ENCODE assay signal across 8 mouse cellular contexts in the genomic region with DNA sequence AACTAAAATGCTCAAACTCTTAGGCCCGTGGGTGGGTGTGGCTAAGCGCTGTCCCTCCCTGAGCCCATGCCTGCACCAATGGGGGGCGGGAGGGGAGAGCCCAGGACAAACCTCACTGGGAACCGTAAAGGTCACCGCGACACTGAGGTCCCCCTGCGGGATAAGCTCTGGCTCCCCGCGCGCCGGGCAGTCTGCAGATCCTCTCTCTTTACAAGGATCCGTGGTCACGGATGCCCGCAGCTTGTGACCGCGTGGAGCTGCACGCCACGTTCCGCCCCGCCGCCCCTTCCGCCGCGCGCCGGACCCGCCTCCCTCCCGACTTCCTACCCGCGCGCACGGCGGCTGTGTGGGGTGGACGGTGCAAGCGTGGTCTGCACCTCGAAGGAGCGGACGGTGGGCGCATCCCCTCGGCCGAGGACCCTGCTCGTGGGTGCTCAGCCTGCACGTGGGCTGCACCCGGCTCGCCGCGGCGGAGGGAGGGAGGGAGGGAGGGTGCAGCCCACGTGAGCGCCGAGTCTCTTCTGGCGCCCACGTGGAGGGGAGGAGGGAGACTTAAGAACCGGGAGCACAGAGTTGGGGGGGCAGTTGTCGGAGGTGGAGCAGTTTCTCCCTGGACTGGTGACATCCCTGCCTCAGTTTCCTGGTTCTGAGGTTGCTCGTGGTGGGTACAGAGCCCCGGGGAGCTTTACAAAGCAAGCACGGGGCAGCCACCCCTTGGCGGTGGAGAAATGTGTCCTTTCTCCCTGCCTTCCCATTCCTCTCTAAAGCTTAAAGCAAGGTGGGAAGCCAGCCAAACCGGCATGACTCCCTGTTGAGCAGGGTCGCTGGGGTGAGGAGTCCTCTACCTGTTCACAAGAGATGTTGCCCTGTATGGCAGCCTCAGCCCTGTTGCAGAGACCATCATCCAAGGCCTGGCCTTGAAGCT. TPM values are rescaled to one million over a fixed set of nuclear protein-coding genes. Genes with fewer than 3 reads are reported as not detected.
DNase-seq lines count a peak whose midpoint lies in the region; ATAC-seq and TF ChIP-seq lines count a peak whose summit lies in the region.

No protein-coding gene starts in this region.

- no peak overlapping the region for H3K27ac ChIP-seq in ES-Bruce4 (ENCODE audit: insufficient read depth, low read length)
- H3K27ac ChIP-seq in forebrain, embryonic 15.5 days (replicated peaks): no peak overlapping the region
- H3K27ac ChIP-seq in lung, postnatal 0 days (ENCODE audit: low read length): no peak overlapping the region

- TF ChIP-seq POLR2A in ES-Bruce4 (IDR thresholded peaks at IDR 0.05; ENCODE audit: insufficient read depth, low read length): no peak

- H3K4me1 ChIP-seq in ES-Bruce4 (ENCODE audit: control insufficient read depth, insufficient read depth, low read length): no peaks in the 10 kb centered on the region
- H3K4me1 ChIP-seq in forebrain, embryonic 15.5 days: peaks cover 9% of the 10 kb centered on the region
- peaks cover 7% of the 10 kb centered on the region; the same call in 1 of the 2 replicates for H3K4me1 ChIP-seq in lung, postnatal 0 days (ENCODE audit: insufficient read depth, low read depth, low read length)

- H3K27me3 ChIP-seq in ES-Bruce4 (ENCODE audit: control insufficient read depth, insufficient read depth, low read length, poor library complexity, severe bottlenecking): no peaks in the 10 kb centered on the region
- no peaks in the 10 kb centered on the region for H3K27me3 ChIP-seq in forebrain, embryonic 15.5 days
- no peaks in the 10 kb centered on the region for H3K27me3 ChIP-seq in lung, postnatal 0 days (replicated peaks; ENCODE audit: insufficient read depth, low read length)

- WGBS in forebrain, embryonic 15.5 days: 0% methylated on average over 52 of the region's 61 CpGs
- WGBS in lung, postnatal 0 days: under 1% methylated on average over 39 of the region's 61 CpGs

- H3K4me2 ChIP-seq in forebrain, embryonic 15.5 days (replicated peaks): peak overlapping the region; percentile 84
- H3K4me2 ChIP-seq in lung, postnatal 0 days (replicated peaks; ENCODE audit: low read depth, low read length): peak overlapping the region; percentile 92

- ATAC-seq in forebrain, embryonic 15.5 days (replicated peaks): peak; percentile 90
- ATAC-seq in lung, postnatal 0 days: peak; percentile 83

- no peak for TF ChIP-seq EP300 in ES-Bruce4 (IDR thresholded peaks at IDR 0.05; ENCODE audit: insufficient read depth, low read depth, low read length)
- TF ChIP-seq EP300 in lung, postnatal 0 days (IDR thresholded peaks at IDR 0.05): no peak

- H3K4me3 ChIP-seq in ES-Bruce4 (ENCODE audit: low read depth, low read length): peak overlapping the region; percentile 72
- peak overlapping the region; percentile 73 for H3K4me3 ChIP-seq in forebrain, embryonic 15.5 days
- peak overlapping the region; percentile 62 for H3K4me3 ChIP-seq in lung, postnatal 0 days (ENCODE audit: low read depth, low read length)

- DNase-seq in c-Kit-positive CD71-positive TER-119-negative erythroid progenitor cells, embryonic 14.5 days (ENCODE audit: low read depth): peak; percentile 59
- peak; percentile 77 for DNase-seq in heart, postnatal 4 days
- peak; percentile 47 to 58 for DNase-seq in layer of hippocampus, postnatal 10 days (ENCODE audit: low spot score in 2 of 2)
- DNase-seq in lung, postnatal 0 days (ENCODE audit: low spot score): peak; percentile 57
- peak; percentile 46 for DNase-seq in ovary, postnatal 14 days (ENCODE audit: low spot score)
- DNase-seq in thymus, postnatal 10 days (ENCODE audit: low spot score in 2 of 2): peak; percentile 17 to 27

- peaks cover 24% of the 10 kb centered on the region for H3K36me3 ChIP-seq in ES-Bruce4 (ENCODE audit: control insufficient read depth, insufficient read depth, low read length, poor library complexity, severe bottlenecking)
- no peaks in the 10 kb centered on the region for H3K36me3 ChIP-seq in forebrain, embryonic 15.5 days
- H3K36me3 ChIP-seq in lung, postnatal 0 days (ENCODE audit: insufficient read depth, low read length): no peaks in the 10 kb centered on the region

- TF ChIP-seq CTCF in ES-Bruce4 (IDR thresholded peaks at IDR 0.05; ENCODE audit: low read depth, low read length): no peak
- TF ChIP-seq CTCF in lung, postnatal 0 days (IDR thresholded peaks at IDR 0.05): no peak

- peaks cover 6% of the 10 kb centered on the region; the same call in 1 of the 2 replicates for H3K9me3 ChIP-seq in ES-Bruce4 (replicated peaks; ENCODE audit: control insufficient read depth, insufficient read depth, low read length, poor library complexity, severe bottlenecking)
- no peaks in the 10 kb centered on the region; the same call in 1 of the 2 replicates for H3K9me3 ChIP-seq in forebrain, embryonic 15.5 days
- no peaks in the 10 kb centered on the region for H3K9me3 ChIP-seq in lung, postnatal 0 days (ENCODE audit: low read length)

- peak overlapping the region; percentile 73 for H3K9ac ChIP-seq in ES-Bruce4 (ENCODE audit: low read depth, poor library complexity, severe bottlenecking)
- H3K9ac ChIP-seq in forebrain, embryonic 15.5 days (replicated peaks): peak overlapping the region; percentile 64
- H3K9ac ChIP-seq in lung, postnatal 0 days (replicated peaks; ENCODE audit: low read depth): peak overlapping the region; percentile 8; the same call in 1 of the 2 replicates

RNA-seq across cellular contexts. Expression of gene Dctd, which starts 11.2 kb away (rescaled TPM):
- polyA plus RNA-seq in ES-Bruce4 (2011; ENCODE audit: insufficient read depth, insufficient read length, low read depth, missing spikeins): 57.0 and 64.8 TPM in 2 replicates
- polyA plus RNA-seq in forebrain, embryonic 15.5 days (2015; fragmentation: Nextera tagmentation; extraction: Ambion mirVana): 13.1 and 14.4 TPM in 2 replicates
- total RNA-seq in heart, postnatal 4 days (2021): 10 to 100 TPM; 11.6 to 12.6 TPM
- 1 to 10 TPM; 8.5 to 9.3 TPM for total RNA-seq in layer of hippocampus, postnatal 10 days (2021)
- polyA plus RNA-seq in lung, postnatal 0 days (2015; fragmentation: Nextera tagmentation; extraction: Ambion mirVana): 1.5 and 1.9 TPM in 2 replicates

Comparison
In these comparisons a context has a peak if more than half of its experiments do, and no peak if none do; other contexts are left out.
1. H3K9ac ChIP-seq: peak in every context shown above with its lines; median percentile 73 in ES-Bruce4; 64 in forebrain, embryonic 15.5 days; 8 in lung, postnatal 0 days.
2. DNase-seq: peak in every context shown above with its lines; median percentile 77 in heart, postnatal 4 days; 59 in c-Kit-positive CD71-positive TER-119-negative erythroid progenitor cells, embryonic 14.5 days; 57 in lung, postnatal 0 days; 52 in layer of hippocampus, postnatal 10 days; 46 in ovary, postnatal 14 days; 22 in thymus, postnatal 10 days.